Mouse (Mus musculus): Measurements from ENCODE around the gene Svs5.
A peak's percentile ranks its signal among the peaks of the same experiment; 100 is the strongest.
"Not testable (repeated sequence)": the region's sequence is repeated elsewhere in the genome, so short reads cannot be mapped to it uniquely, and the experiment has no call there.

Gene Svs5

DNA sequence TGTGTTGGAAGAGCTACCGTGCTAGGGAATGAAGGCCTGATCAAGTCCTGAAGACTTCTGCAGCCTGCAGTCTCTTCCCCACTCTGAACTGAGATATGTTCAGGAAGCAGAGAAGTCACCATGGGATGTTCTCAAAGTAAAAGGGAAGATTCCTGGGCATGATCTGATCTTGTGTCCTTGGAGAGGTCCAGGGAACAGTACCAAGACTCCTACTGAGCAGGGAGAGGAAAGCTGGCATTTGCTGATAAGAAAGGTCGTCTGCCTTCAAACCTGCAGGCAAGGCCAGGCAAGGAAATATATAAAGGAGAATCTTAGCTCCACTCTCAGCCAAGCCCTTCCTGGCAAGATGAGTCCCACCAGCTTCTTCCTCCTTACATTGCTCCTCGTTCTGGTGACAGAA lies at the start of gene Svs5:
Gene Svs5 (plus strand): TSS at position 301 of the 400 bp plus-strand sequence.
- DNase-seq (ENCODE audit: low spot score in 2 of 2), result not testable (repeated sequence)

DNA sequence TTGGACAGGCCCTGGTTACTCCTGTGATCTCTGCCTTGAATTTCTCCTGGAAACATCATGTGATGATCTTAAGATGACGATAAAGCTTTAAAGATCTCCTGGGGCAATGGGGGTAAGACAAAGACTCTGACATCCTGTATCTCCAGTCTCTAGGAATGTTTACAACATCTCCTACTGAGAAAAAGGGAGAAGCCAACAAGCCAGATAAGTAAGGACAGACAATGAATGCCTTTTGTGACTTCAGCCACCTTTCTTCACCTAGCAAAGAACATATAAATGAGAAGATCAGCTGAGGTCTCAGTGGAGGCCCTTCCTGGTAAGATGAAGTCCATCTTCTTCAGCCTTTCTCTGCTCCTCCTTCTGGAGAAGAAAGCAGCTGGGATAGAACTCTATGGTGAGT lies 43.6 kb upstream of the Svs5 start, which contains the start of gene Svs3a:
Gene Svs3a (plus strand): TSS at position 301 of the 400 bp plus-strand sequence.
- DNase-seq (ENCODE audit: low spot score in 2 of 2), result not testable (repeated sequence)

DNA sequence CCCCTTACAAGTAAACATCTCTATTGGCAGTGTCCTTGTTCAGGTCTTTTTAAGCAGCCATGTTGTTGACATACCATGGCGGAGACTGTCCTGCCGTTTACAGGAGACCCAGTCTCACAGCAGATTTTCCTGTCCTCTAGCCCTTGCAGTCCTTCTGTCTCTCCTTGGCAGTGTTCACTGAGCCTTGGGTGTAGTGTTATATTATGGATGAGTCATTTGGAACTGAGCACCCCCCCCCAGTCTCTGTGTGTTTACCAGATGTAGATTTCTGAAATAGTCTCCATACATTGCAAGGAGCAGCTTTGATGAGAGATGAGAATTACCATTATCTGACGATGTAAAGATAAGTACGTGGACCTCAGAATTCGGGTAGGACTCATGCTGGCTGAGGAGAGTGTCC lies 19.9 kb upstream of the Svs5 start:
- DNase-seq (ENCODE audit: low spot score in 2 of 2), result no peak

DNA sequence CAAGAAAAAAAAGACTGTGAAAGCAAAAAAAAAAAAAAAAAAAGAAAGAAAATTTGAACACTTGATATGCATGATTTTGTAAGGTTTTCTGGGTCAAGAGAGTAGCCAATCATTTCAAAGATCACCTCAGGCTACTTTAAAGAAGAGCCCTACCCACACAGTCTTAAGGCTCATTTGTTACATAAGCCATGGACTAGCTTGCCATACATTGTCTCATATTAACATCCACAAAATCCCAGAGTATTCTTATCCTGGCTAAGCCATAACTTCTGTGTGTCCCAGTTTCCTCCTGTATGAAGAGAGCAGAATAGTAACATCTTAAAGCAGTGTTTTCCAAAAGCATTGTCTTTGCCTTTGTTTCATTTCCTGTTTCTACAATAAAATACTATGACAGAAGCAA lies 17.1 kb upstream of the Svs5 start:
- DNase-seq (ENCODE audit: low spot score in 2 of 2), result not testable (repeated sequence)

DNA sequence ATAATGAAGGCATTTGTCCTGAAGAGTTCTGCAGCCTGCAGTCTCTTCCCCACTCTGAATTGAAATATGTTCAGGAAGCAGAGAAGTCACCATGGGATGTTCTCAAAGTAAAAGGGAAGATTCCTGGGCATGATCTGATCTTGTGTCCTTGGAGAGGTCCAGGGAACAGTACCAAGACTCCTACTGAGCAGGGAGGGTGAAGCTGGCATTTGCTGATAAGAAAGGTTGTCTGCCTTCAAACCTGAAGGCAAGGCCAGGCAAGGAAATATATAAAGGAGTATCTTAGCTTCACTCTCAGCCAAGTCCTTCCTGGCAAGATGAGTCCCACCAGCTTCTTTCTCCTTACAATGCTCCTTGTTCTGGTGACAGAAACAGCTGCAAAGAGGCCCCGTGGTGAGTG lies 16.1 kb upstream of the Svs5 start, which contains the start of gene Svs6:
Gene Svs6 (plus strand): TSS at position 301 of the 400 bp plus-strand sequence.
- DNase-seq (ENCODE audit: low spot score in 2 of 2), result not testable (repeated sequence)

DNA sequence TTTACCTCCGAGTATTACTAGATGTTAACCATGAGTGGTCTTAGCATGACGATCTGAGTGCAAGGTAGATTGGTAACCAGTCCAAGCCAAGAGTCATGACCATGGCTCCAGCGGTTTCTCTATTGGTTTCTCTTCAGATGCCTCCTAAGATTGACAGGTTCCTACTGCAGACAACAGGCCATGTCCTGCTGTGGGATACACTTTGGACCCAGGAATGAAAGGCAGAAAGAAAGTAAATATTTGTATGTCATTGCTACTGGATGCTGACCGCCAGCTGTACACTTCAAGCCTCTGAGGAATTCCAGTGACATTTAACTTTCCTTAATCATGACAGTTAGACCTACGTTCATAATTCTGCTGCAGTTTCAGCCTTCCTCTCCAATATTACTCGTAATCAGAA lies 11.6 kb upstream of the Svs5 start:
- DNase-seq (ENCODE audit: low spot score in 2 of 2), result no peak

DNA sequence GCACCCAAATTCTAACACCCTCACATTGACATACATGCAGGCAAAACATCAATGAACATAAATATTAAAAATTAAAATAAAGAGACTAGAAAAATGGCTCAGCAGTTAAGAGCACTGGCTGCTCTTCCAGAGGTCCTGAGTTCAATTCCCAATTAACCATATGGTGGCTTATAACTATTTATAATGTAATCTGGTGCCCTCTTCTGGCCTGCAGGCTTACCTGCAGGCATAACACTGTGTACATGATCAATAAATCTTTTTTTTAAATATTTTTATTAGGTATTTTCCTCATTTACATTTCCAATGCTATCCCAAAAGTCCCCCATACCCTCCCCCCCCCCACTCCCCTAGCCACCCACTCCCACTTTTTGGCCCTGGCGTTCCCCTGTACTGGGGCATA lies 11.2 kb downstream of the Svs5 start:
- not testable (repeated sequence) for DNase-seq (ENCODE audit: low spot score in 2 of 2)

DNA sequence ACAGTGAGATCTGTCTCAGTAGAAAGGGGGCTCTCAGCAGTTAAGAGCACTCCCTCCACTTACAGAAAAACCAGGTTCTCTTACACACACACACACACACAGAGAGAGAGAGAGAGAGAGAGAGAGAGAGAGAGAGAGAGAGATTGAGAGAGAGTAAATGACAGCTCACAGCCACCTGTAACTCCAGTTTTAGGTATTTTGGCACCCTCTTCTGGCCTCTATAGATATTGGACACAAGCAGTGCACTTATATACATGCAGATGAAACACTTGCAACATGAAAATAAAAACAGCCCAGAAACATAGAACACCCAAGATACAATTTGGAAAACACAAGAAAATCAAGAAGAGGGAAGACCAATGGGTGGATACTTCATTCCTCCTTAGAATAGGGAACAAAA lies 15.2 kb downstream of the Svs5 start:
- not testable (repeated sequence) for DNase-seq (ENCODE audit: low spot score in 2 of 2)

DNA sequence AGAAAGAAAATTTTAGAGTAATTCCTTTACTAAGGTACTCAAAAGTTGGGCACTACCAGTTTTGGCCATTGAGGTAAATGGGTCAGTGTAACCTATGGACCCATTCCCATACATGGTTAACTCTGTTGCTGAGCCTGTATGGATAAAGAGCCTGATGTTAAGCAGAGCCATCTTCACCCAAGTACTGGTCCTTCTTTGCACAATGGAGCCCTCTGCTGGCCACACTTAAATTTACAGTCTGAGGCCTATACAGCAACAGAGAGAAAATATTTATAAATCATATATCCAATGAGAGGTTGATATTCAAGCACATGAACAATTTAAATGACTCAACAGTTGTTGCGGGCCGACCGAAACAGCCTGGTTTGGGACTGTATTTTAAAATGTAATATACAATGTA lies 16.4 kb downstream of the Svs5 start:
- DNase-seq (ENCODE audit: low spot score in 2 of 2), result no peak

DNA sequence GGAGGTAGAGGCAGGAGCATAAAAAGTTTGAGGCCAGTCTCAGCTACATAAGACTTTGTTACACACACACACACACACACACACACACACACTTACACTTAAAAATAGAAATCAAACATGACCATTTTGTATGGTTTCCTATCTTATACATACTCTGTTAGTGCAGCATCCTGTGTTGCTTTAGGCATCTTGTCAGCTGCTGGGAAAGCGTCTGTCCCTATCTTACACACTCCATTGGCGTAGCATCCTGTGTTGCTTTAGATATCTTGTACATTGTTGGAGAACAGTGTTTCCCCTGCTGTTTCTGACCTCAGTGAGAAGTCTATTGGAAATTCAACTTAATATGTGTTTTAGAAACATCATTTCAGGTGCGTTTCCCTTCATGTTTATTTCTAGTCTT lies 20.2 kb downstream of the Svs5 start:
- no peak for DNase-seq (ENCODE audit: low spot score in 2 of 2)

DNA sequence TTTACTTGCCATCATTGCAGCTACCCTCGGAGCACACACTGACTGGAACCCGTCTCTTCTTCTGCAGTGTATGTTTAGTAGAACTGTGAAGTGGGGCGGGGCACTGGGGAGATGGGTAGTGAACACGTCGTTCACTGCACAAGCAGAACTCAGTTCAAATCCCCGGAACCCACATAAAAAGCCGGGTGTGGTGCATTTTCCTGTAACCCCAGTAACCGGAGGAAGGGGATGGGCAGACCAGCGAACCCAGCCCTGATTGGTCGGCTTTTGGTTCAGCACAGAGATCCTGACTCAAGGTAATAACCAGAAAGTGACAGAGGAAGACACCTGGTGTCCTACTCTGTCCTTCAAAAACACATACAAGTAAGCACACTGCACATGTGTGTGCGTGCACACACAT lies 20.8 kb downstream of the Svs5 start:
- no peak for DNase-seq (ENCODE audit: low spot score in 2 of 2)

DNA sequence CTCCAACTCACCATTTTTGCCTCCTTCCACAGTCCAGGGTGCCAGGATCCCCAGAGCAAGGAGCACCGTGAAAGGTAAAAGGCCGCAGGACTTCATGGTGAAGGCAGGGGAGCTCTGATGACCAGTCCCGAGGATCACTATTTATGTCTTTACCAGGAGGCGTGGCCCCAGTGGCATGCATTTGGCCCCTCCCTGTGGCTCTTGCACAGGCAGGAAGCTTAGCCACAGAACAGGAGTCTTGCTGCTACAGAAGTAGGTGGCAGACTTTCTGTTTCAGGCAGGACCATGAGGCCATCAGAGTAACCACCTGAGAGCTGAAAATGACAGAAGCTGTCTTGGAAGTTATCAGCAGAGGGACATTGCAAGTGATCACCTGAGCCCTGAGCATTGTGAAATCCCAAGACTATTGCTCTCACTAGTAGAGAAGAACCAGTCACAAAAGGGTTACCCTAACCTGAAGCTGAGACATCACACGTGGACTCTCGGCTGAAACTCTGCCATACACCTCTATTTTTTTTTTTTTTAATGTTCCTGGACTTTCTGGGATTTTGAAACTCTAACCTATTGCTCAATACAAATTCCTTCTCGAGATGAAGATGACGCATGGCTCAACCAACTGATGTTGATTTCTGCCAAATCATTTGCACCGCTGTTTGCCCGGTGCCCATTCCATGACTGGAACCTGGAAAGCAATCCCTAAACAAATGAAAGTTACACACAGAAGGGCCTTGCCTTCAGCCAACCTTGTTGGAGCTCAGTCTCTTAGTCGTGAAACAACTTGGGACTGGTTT lies 23.8 kb downstream of the Svs5 start:
- DNase-seq (ENCODE audit: low spot score in 2 of 2), result no peak

DNA sequence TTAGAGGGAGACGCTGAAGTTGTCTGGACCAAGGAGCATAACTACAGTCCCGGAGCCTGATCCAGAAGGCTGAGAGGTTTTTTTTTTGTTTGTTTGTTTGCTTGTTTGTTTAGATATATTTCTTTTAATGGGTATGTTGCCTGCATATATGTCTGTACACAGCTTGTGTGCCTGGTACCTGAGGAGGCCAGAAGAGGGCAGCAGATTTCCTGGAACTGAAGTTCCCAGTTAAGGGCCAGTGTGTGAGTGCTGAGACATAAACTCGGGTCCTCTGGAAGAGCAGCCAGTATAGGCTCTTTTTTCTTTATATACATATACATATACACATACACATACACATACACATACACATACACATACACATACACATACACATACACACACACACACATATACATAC lies 25.8 kb downstream of the Svs5 start:
- DNase-seq (ENCODE audit: low spot score in 2 of 2), result no peak

DNA sequence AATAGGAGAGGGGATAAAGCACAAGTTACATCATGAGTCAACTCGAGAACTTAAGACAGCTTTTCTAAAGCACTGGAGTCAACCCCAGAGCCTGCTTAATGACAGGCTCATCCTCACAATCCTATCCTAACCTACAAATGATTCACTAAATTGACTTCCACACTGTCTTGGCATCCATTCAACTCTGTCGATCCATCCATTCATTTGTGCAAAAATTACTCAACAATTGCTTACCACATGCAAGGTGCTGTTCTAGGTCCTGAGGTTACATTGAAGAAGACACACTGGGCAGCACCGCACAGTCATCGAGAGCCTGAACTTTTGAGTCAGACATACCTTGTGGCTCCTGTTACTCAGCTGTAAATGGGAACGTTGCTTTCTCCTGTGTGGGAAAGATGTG lies 26.5 kb downstream of the Svs5 start:
- DNase-seq (ENCODE audit: low spot score in 2 of 2), result no peak

DNA sequence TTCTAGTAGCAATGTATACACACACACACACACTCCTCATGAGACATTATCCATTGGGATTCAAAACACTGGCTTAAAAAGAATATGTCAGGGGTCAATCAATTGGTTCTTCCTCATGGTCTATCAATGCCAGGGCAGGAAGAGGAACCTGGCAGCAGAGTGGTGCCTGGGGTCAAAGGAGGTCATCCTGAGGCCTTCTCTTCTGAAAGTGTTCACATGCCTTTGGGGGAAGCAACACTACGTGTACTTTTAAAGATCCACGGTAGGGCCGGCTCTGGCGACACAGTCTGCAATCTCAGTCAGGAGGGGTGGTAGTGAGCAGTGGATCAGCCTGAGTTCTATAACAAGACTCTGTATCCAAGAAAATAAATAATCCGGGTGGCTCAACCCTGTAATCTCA lies 27.1 kb downstream of the Svs5 start:
- no peak for DNase-seq (ENCODE audit: low spot score in 2 of 2)

DNA sequence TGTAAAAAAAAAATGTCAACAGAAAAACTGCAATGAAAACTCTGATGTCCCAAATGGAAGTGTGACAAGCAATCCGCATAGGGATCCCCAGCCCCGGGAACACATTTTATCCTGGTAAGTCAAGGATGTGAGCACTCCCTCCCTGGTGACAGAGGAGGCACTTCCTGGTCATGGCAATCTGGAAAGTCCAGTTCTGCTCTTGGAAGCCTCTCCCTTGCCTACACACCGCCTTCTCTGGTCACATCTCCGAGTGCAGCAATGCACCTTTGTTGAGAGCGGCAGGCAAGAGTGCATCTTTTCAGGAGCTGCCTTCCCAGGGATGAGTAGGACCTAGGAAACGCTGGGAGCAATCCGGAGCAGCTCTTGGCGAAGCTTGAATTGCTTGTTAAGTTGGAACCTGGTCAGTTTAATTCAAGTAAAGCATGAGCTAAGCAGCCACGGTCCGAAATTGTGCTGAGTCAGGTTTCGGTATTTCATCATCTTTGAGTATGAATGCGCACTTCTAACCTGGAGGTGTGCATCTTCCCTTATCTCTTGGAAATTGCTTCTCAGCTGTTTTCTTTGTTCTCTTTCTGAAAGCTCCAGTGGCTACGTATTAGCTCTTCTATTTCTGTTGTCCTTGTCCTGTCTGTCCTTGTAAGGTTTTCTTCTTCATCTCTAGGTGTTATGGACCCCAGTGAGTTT lies 28.6 kb downstream of the Svs5 start:
- DNase-seq (ENCODE audit: low spot score in 2 of 2), result no peak

DNA sequence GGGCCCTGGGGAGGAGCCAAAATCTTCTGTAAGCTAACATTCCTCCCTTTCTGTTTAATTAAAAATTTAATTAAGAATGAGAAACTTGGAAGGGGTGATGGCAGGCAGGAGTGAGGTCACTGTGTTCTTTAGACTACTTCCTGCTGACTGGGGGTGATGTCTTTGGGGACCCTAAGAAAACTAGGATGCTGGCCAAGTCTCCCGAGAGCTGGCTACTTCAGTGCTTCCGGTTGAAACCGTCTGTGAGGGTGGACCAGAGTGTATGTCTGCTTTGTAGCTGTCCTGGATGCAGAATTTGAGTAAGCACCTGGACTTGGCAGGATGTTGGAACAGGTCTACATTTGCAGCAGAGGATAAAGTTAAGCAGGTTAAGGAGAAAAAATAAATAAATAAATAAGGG lies 34.4 kb downstream of the Svs5 start:
- DNase-seq (ENCODE audit: low spot score in 2 of 2), result no peak

DNA sequence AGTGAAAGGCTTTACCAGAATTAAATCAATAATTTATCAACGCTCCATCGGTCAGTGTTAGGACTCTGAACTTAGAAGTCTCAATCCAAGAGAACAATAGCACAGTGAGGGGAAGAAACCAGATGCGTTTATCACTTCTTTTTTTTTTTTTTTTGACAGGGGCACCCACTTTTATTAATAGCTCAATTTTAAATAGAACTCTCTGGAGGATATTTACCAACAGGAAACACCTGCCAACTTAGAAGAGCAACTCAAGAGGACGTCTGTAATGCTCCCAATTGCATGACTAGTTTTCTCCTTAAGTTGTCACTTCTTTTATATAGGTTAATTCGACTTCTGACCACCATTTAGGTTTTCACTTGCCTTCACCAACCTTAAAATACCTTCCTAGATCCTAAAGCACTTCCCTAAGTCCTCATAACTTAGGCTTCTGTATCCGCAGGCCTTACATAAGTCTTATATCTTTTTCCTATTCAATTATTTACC lies 36.1 kb downstream of the Svs5 start:
- no peak for DNase-seq (ENCODE audit: low spot score in 2 of 2)

DNA sequence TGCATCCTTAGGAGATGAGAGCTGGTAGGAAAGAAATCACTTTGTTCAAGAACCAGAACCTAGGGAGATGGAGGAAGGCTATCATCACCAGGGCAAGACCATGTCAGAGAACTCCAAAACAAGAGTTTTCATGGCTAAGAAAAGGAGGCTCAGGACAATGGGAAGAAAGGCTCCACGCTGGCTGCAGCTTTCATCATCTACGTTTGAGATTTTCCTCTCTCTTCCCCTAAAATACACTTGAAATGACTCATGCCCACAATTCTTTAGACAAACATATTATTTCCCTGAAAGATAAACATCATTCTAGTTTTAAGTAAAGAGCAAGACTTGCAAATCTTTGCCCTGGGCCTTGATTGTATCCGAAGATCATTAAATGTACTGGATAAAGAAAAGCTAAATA lies 38.8 kb downstream of the Svs5 start:
- no peak for DNase-seq (ENCODE audit: low spot score in 2 of 2)

DNA sequence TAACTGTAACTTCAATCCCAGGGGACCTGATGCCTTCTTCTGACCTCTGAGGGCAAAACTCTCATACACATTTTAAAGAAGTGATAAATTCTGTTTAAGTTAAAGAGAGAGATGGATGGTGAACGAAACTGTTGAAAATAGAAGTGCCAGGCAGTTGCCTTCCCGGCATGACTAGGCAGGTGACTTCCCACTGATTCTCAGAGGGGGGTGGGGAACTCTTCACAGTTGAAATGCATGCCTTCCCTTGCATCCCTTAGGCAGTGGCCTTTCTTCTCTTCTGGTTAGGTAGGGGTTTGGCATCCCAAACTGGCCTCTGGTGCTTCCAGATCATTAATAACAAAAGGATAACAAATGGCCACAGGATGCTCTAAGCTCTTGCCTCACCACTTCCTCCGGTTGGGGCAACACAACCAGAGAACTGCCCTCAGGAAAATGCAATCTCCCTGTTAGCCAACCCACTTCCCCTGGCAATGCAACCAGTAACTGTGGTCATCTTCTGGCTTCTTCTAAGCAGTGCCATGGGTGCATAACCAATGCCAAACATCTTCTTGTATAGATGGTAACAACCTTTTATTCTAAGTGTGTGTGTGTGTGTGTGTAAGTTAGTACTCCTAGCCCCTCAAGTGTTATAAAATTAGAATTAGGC lies 40.0 kb downstream of the Svs5 start:
- DNase-seq (ENCODE audit: low spot score in 2 of 2), result no peak

DNA sequence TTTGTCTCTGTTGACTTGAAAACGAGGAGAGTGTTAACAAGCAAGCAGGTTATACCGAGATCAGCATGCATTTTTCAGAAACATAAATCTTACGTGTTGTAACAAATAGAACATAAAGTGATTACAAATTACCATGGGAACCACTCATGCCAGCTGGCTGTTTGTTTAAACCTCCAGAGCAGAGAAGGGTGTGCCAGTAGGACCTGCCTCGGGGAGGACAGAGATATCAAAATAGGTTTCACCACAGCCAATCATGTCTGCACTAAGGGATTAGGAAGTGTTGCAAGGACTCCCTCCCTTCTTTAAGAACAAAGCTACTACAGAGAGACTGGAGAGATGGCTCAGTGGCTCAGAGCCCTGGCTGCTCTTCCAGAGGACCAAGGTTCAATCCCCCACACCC lies 40.6 kb downstream of the Svs5 start:
- peak in 1 of 2 experiments; percentile 53 for DNase-seq (ENCODE audit: low spot score in 2 of 2)
